Mouse (Mus musculus): ENCODE data around the gene BC048403. TPM values are rescaled to one million over a fixed set of nuclear protein-coding genes. Genes with fewer than 3 reads are reported as not detected.

BC048403 gene
- total and polyA plus RNA-seq, 2 experiments from 2014 or later = 1.5 to 2.5 TPM

DNA sequence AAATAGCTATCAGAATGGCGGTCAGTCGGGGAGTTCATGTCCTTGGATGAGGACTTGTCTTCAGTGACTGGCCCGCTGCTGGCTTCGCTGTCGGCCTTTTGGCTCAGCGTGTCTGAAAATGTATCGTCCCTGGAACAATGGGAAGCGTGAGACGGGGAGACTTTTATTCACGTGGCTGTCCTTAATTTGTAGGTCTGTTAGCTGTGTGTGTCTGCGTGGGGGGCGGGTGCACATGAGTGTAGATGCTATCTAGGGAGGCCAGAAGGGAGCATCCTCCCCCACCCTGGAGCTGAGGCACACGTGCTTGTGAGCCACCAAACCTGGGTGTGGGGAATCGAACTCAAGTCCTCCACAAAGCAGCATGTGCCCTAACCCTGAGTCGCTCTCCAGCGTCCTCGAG lies 52.9 kb downstream of the BC048403 start:
- TF ChIP-seq CTCF (IDR thresholded peaks at IDR 0.05) = no peak
- ATAC-seq (ENCODE audit: low FRiP score) = no peak
- Histone ChIP-seq H3K4me1 (ENCODE audit: insufficient read depth, low read length) (no peaks in the 10 kb centered on the region), H3K27me3 (ENCODE audit: insufficient read depth, low read length) (no peaks in the 10 kb centered on the region), H3K9ac (replicated peaks; ENCODE audit: low read length, poor library complexity, severe bottlenecking) (no peak overlapping the region), H3K36me3 (ENCODE audit: insufficient read depth, low read length) (peaks cover 20% of the 10 kb centered on the region; the same call in 1 of the 2 replicates), H3K4me3 (ENCODE audit: low read depth, low read length) (no peak overlapping the region), H3K27ac (ENCODE audit: low read depth, low read length) (no peak overlapping the region), H3K9me3 (ENCODE audit: low read length) (no peaks in the 10 kb centered on the region), H3K4me2 (ENCODE audit: low read depth, low read length, poor library complexity, severe bottlenecking) (no peak overlapping the region)
- DNase-seq (ENCODE audit: low spot score) = no peak
- 89% methylated on average over 17 of the region's 17 CpGs for WGBS

DNA sequence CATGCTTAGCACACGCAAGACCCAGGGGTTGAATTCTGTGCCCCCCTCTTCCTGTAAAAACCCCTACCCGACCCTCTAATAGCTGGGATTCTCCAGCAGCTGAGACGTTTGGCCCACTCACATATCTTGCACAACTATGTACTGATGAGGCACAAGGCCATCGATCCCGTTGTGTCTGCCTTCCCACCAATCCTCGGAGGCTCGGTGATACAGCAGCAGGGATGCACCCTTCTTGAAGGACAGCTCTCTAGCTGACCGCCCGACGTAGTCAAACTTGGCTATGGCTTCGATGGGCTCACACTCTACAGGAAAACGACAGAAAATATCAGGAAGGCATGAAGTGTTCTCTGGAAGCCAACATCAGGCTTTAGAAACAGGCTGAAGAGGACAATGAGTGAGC lies 54.7 kb downstream of the BC048403 start:
- H3K36me3 ChIP-seq (ENCODE audit: insufficient read depth, low read length) = peaks cover 22% of the 10 kb centered on the region; the same call in 1 of the 2 replicates
- no peak overlapping the region for H3K4me2 ChIP-seq (ENCODE audit: low read depth, low read length, poor library complexity, severe bottlenecking)
- WGBS = 95% methylated on average over 12 of the region's 12 CpGs

DNA sequence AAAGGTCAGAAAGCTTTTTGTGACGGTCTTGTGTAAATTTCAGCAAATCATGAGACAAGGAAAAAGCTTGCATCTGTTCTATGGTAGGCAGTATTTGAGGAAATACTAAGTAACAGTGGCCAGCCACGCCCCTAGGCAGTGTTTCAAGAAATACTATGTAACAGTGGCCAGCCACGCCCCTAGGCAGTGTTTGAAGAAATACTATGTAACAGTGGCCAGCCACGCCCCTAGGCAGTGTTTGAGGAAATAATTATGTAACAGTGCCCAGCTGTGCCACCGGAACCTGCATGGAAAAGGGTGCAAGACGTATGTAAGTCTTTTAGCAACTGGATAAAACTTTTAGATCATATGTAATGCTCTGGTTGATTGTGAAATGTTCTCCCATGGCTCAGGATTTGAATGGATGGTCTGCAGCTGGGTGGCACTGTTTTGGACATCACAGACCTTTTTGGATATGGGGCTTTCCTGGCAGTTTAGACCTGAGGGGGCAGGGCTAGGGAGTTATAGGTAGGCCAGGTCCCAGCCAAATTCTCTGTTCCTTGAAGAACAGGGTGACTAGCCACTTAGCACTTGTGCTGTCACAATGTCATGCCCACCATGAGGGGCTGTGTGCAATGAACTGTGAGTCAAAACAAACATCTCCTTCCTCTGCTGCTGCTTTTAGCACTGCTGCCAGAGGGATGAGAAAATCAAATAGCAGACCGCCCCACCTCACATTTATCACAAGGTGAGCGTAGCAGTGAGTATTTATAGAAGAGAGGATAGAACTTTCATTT lies 56.5 kb downstream of the BC048403 start:
- ATAC-seq (ENCODE audit: low FRiP score) (no peak), DNase-seq (ENCODE audit: low spot score) (no peak)
- no peak overlapping the region for H3K9ac ChIP-seq (replicated peaks; ENCODE audit: low read length, poor library complexity, severe bottlenecking)
- TF ChIP-seq CTCF (IDR thresholded peaks at IDR 0.05) = peak; percentile 23; the same call in 1 of the 2 replicates
- peaks cover 31% of the 10 kb centered on the region; the same call in 1 of the 2 replicates for H3K36me3 ChIP-seq (ENCODE audit: insufficient read depth, low read length)
- no peak overlapping the region for H3K4me3 ChIP-seq (ENCODE audit: low read depth, low read length)
- no peaks in the 10 kb centered on the region for H3K9me3 ChIP-seq (ENCODE audit: low read length)
- WGBS = 85% methylated on average over 8 of the region's 8 CpGs
- no peak overlapping the region for H3K27ac ChIP-seq (ENCODE audit: low read depth, low read length)
- H3K4me1 ChIP-seq (ENCODE audit: insufficient read depth, low read length) = no peaks in the 10 kb centered on the region
- no peaks in the 10 kb centered on the region for H3K27me3 ChIP-seq (ENCODE audit: insufficient read depth, low read length)
- no peak overlapping the region for H3K4me2 ChIP-seq (ENCODE audit: low read depth, low read length, poor library complexity, severe bottlenecking)

More for the DNA sequence above, 54.7 kb downstream of the BC048403 start:
- Histone ChIP-seq H3K9ac (replicated peaks; ENCODE audit: low read length, poor library complexity, severe bottlenecking) (no peak overlapping the region), H3K27ac (ENCODE audit: low read depth, low read length) (no peak overlapping the region), H3K27me3 (ENCODE audit: insufficient read depth, low read length) (no peaks in the 10 kb centered on the region), H3K4me3 (ENCODE audit: low read depth, low read length) (no peak overlapping the region), H3K4me1 (ENCODE audit: insufficient read depth, low read length) (no peaks in the 10 kb centered on the region), H3K9me3 (ENCODE audit: low read length) (no peaks in the 10 kb centered on the region)
- ATAC-seq (ENCODE audit: low FRiP score) (no peak), DNase-seq (ENCODE audit: low spot score) (no peak)
- TF ChIP-seq CTCF (IDR thresholded peaks at IDR 0.05) = no peak

- Histone ChIP-seq H3K9ac (replicated peaks; ENCODE audit: low read length, poor library complexity, severe bottlenecking) (no peak overlapping the region), H3K36me3 (ENCODE audit: insufficient read depth, low read length) (peaks cover 30% of the 10 kb centered on the region; the same call in 1 of the 2 replicates), H3K9me3 (ENCODE audit: low read length) (no peaks in the 10 kb centered on the region), H3K27me3 (ENCODE audit: insufficient read depth, low read length) (no peaks in the 10 kb centered on the region), H3K4me1 (ENCODE audit: insufficient read depth, low read length) (no peaks in the 10 kb centered on the region), H3K27ac (ENCODE audit: low read depth, low read length) (no peak overlapping the region), H3K4me3 (ENCODE audit: low read depth, low read length) (no peak overlapping the region), H3K4me2 (ENCODE audit: low read depth, low read length, poor library complexity, severe bottlenecking) (no peak overlapping the region)
- WGBS = 95% methylated on average over 13 of the region's 13 CpGs
- ATAC-seq (ENCODE audit: low FRiP score) (no peak), DNase-seq (ENCODE audit: low spot score) (no peak)
- no peak for TF ChIP-seq CTCF (IDR thresholded peaks at IDR 0.05)
Measured at GRCm38 (mm10) chr10:121800041-121800440, 60.3 kb downstream of the BC048403 start.

Other genes with a start within 250 kb of the BC048403 start
- 16.5 and 29.2 TPM in 2 replicates for gene Tbk1, start 153.2 kb upstream of the BC048403 start, total RNA-seq (2014; rRNA removed)
- 24.5 and 24.8 TPM in 2 replicates for gene Tbk1, start 153.2 kb upstream of the BC048403 start, polyA plus RNA-seq (2015; fragmentation: Nextera tagmentation; extraction: Ambion mirVana)
- 101 and 111 TPM in 2 replicates for gene Xpot, start 113.6 kb upstream of the BC048403 start, total RNA-seq (2014; rRNA removed)
- gene Xpot, start 113.6 kb upstream of the BC048403 start, polyA plus RNA-seq (2015; fragmentation: Nextera tagmentation; extraction: Ambion mirVana) = 26.0 and 26.6 TPM in 2 replicates
- gene D930020B18Rik, start 98.3 kb upstream of the BC048403 start, total RNA-seq (2014; rRNA removed) = 0.44 and 0.61 TPM in 2 replicates
- 0.42 and 0.43 TPM in 2 replicates for gene D930020B18Rik, start 98.3 kb upstream of the BC048403 start, polyA plus RNA-seq (2015; fragmentation: Nextera tagmentation; extraction: Ambion mirVana)